Mouse (Mus musculus): ENCODE data around the gene Ttc9c. TPM values are rescaled to one million over a fixed set of nuclear protein-coding genes. Genes with fewer than 3 reads are reported as not detected.

Gene Ttc9c
- polyA plus RNA-seq, 1 experiment from 2014 or later = 56.8 TPM

DNA sequence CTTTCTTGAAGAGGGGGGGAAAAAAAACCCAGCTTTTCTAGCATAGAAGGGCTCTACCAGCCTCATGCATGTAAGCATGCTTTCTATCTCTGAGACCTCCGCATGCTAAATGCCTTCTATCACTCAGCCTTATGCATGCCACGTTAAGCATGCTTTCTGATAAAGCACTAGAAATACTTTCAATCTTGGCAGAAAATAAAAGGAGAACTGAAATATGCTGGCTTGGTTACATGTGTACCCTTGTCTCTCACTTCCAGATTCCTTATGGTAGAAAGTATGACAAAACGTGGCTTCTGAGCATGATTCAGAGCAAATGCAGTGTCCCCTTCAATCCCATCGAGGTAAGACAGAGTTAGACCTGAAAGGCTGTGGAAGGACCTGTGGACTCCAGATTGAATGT is 55.9 kb downstream of the Ttc9c start:
- WGBS = 93% methylated on average over 4 of the region's 4 CpGs

DNA sequence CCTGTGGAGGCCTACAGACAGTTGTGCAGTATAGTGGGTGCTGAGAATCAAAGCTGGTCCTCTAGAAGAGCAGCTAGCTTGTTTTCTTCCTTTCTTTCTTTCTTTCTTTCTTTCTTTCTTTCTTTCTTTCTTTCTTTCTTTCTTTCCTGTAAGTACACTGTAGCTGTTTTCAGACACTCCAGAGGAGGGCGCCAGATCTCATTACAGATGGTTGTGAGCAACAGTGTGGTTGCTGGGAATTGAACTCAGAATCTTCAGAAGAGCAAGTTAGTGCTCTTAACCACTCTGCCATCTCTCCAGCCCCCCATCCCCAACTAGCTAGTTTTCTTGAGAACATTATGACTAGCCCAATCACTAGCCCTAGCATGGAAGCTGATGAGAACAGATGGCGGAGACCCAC is 58.4 kb downstream of the Ttc9c start:
- no peaks in the 10 kb centered on the region for H3K27me3 ChIP-seq
- no peaks in the 10 kb centered on the region for H3K9me3 ChIP-seq
- WGBS = 85% methylated on average over 2 of the region's 2 CpGs
- H3K4me2 ChIP-seq = no peak overlapping the region
- H3K27ac ChIP-seq (replicated peaks) = no peak overlapping the region
- H3K4me1 ChIP-seq (replicated peaks) = peaks cover 25% of the 10 kb centered on the region
- peaks cover 34% of the 10 kb centered on the region for H3K36me3 ChIP-seq
- no peak for ATAC-seq (ENCODE audit: low FRiP score, low read depth)
- no peak overlapping the region for H3K9ac ChIP-seq
- no peak overlapping the region for H3K4me3 ChIP-seq

More for the DNA sequence above, 55.9 kb downstream of the Ttc9c start:
- Histone ChIP-seq H3K4me1 (replicated peaks) (peaks cover 9% of the 10 kb centered on the region), H3K9ac (no peak overlapping the region), H3K4me3 (no peak overlapping the region), H3K9me3 (no peaks in the 10 kb centered on the region), H3K4me2 (no peak overlapping the region), H3K27me3 (no peaks in the 10 kb centered on the region), H3K27ac (replicated peaks) (no peak overlapping the region), H3K36me3 (peaks cover 59% of the 10 kb centered on the region)
- ATAC-seq (ENCODE audit: low FRiP score, low read depth) = no peak

Other genes starting within 250 kb of the Ttc9c start
- gene Slc22a8, start 228.1 kb downstream of the Ttc9c start, polyA plus RNA-seq (2015; fragmentation: Nextera tagmentation; extraction: Ambion mirVana) = 12.0 and 12.7 TPM in 2 replicates
- gene Slc22a6, start 201.3 kb downstream of the Ttc9c start, polyA plus RNA-seq (2015; fragmentation: Nextera tagmentation; extraction: Ambion mirVana) = 9.6 and 11.9 TPM in 2 replicates
- 0.54 and 0.67 TPM in 2 replicates for gene Chrm1, start 155.5 kb downstream of the Ttc9c start, polyA plus RNA-seq (2015; fragmentation: Nextera tagmentation; extraction: Ambion mirVana)
- 170 and 175 TPM in 2 replicates for gene Slc3a2, start 96.0 kb downstream of the Ttc9c start, polyA plus RNA-seq (2015; fragmentation: Nextera tagmentation; extraction: Ambion mirVana)
- 91.9 and 96.1 TPM in 2 replicates for gene Wdr74, start 83.5 kb downstream of the Ttc9c start, polyA plus RNA-seq (2015; fragmentation: Nextera tagmentation; extraction: Ambion mirVana)
- 1.3 and 1.7 TPM in 2 replicates for gene 1700092M07Rik, start 78.6 kb downstream of the Ttc9c start, polyA plus RNA-seq (2015; fragmentation: Nextera tagmentation; extraction: Ambion mirVana)
- 113 and 122 TPM in 2 replicates for gene Stx5a, start 77.9 kb downstream of the Ttc9c start, polyA plus RNA-seq (2015; fragmentation: Nextera tagmentation; extraction: Ambion mirVana)
- gene Nxf1, start 62.3 kb downstream of the Ttc9c start, polyA plus RNA-seq (2015; fragmentation: Nextera tagmentation; extraction: Ambion mirVana) = 142 and 145 TPM in 2 replicates
- gene Tmem223, start 48.3 kb downstream of the Ttc9c start, polyA plus RNA-seq (2015; fragmentation: Nextera tagmentation; extraction: Ambion mirVana) = 213 and 214 TPM in 2 replicates
- 31.6 and 33.1 TPM in 2 replicates for gene Tmem179b, start 44.9 kb downstream of the Ttc9c start, polyA plus RNA-seq (2015; fragmentation: Nextera tagmentation; extraction: Ambion mirVana)
- gene Taf6l, start 32.9 kb downstream of the Ttc9c start, polyA plus RNA-seq (2015; fragmentation: Nextera tagmentation; extraction: Ambion mirVana) = 30.5 and 32.8 TPM in 2 replicates
- 133 and 144 TPM in 2 replicates for gene Polr2g, start 20.8 kb downstream of the Ttc9c start, polyA plus RNA-seq (2015; fragmentation: Nextera tagmentation; extraction: Ambion mirVana)
- 7.8 and 8.6 TPM in 2 replicates for gene Zbtb3, start 16.8 kb downstream of the Ttc9c start, polyA plus RNA-seq (2015; fragmentation: Nextera tagmentation; extraction: Ambion mirVana)
- gene Hnrnpul2, start 677 bp upstream of the Ttc9c start, polyA plus RNA-seq (2015; fragmentation: Nextera tagmentation; extraction: Ambion mirVana) = 5.4 and 6.5 TPM in 2 replicates
- gene AC129217.1, start 10.4 kb upstream of the Ttc9c start, polyA plus RNA-seq (2015; fragmentation: Nextera tagmentation; extraction: Ambion mirVana) = not detected in 2 replicates
- 101 and 104 TPM in 2 replicates for gene Bscl2, start 18.1 kb upstream of the Ttc9c start, polyA plus RNA-seq (2015; fragmentation: Nextera tagmentation; extraction: Ambion mirVana)
- 450 and 460 TPM in 2 replicates for gene Gng3, start 19.9 kb upstream of the Ttc9c start, polyA plus RNA-seq (2015; fragmentation: Nextera tagmentation; extraction: Ambion mirVana)
- gene Lrrn4cl, start 31.4 kb upstream of the Ttc9c start, polyA plus RNA-seq (2015; fragmentation: Nextera tagmentation; extraction: Ambion mirVana) = 0.61 and 0.92 TPM in 2 replicates
- 141 and 145 TPM in 2 replicates for gene Ubxn1, start 52.2 kb upstream of the Ttc9c start, polyA plus RNA-seq (2015; fragmentation: Nextera tagmentation; extraction: Ambion mirVana)
- gene Uqcc3, start 61.6 kb upstream of the Ttc9c start, polyA plus RNA-seq (2015; fragmentation: Nextera tagmentation; extraction: Ambion mirVana) = 60.2 and 61.5 TPM in 2 replicates
- gene Lbhd1, start 64.4 kb upstream of the Ttc9c start, polyA plus RNA-seq (2015; fragmentation: Nextera tagmentation; extraction: Ambion mirVana) = 43.0 and 45.2 TPM in 2 replicates
- gene Gm49403, start 64.6 kb upstream of the Ttc9c start, polyA plus RNA-seq (2015; fragmentation: Nextera tagmentation; extraction: Ambion mirVana) = not detected in 2 replicates
- gene 1810009A15Rik, start 69.5 kb upstream of the Ttc9c start, polyA plus RNA-seq (2015; fragmentation: Nextera tagmentation; extraction: Ambion mirVana) = 45.3 and 51.6 TPM in 2 replicates
- gene Gm49416, start 69.6 kb upstream of the Ttc9c start, polyA plus RNA-seq (2015; fragmentation: Nextera tagmentation; extraction: Ambion mirVana) = not detected in 2 replicates
- gene Ints5, start 73.7 kb upstream of the Ttc9c start, polyA plus RNA-seq (2015; fragmentation: Nextera tagmentation; extraction: Ambion mirVana) = 33.0 and 35.3 TPM in 2 replicates
- gene Ganab, start 78.7 kb upstream of the Ttc9c start, polyA plus RNA-seq (2015; fragmentation: Nextera tagmentation; extraction: Ambion mirVana) = 83.0 and 84.9 TPM in 2 replicates
- gene B3gat3, start 101.0 kb upstream of the Ttc9c start, polyA plus RNA-seq (2015; fragmentation: Nextera tagmentation; extraction: Ambion mirVana) = 94.3 and 98.1 TPM in 2 replicates
- gene Rom1, start 110.0 kb upstream of the Ttc9c start, polyA plus RNA-seq (2015; fragmentation: Nextera tagmentation; extraction: Ambion mirVana) = 2.7 and 3.1 TPM in 2 replicates
- gene Eml3, start 110.2 kb upstream of the Ttc9c start, polyA plus RNA-seq (2015; fragmentation: Nextera tagmentation; extraction: Ambion mirVana) = 9.9 and 12.8 TPM in 2 replicates
- gene Mta2, start 122.5 kb upstream of the Ttc9c start, polyA plus RNA-seq (2015; fragmentation: Nextera tagmentation; extraction: Ambion mirVana) = 103 and 109 TPM in 2 replicates
- 24.9 and 25.4 TPM in 2 replicates for gene Tut1, start 134.5 kb upstream of the Ttc9c start, polyA plus RNA-seq (2015; fragmentation: Nextera tagmentation; extraction: Ambion mirVana)
- gene Eef1g, start 147.7 kb upstream of the Ttc9c start, polyA plus RNA-seq (2015; fragmentation: Nextera tagmentation; extraction: Ambion mirVana) = 289 TPM in 2 replicates
- 4.6 TPM in 2 replicates for gene Ahnak, start 170.0 kb upstream of the Ttc9c start, polyA plus RNA-seq (2015; fragmentation: Nextera tagmentation; extraction: Ambion mirVana)